Mouse (Mus musculus): ENCODE data around the gene Slc35e4.

DNA sequence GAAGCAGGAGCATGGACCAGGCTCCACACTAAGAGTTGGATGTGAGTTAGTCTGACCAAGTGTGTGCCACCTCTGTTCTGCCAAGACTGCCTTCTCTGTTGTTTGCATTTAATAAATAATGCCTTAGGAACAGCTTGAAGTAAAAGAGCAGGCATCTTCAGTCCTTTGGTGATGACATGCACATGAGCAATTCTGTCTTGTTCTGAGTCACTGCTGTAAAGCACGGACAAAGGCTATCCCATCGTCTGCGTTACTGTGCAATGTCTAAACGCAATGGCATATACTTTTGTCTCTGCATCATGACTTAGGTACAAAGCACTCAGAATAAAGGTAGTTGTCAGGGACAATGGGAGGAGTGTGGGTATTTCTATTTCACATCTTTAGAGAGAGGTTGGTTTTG is 54.7 kb downstream of the Slc35e4 start:
- no peak for TF ChIP-seq MYOG (IDR thresholded peaks at IDR 0.05; ENCODE audit: control insufficient read depth in 1 of 3, insufficient read depth in 1 of 3, insufficient read length in 2 of 3, low read depth in 2 of 3)
- TF ChIP-seq TCF12 (IDR thresholded peaks at IDR 0.05; ENCODE audit: insufficient read depth, poor library complexity, severe bottlenecking): no peak
- TF ChIP-seq MAX (IDR thresholded peaks at IDR 0.05; ENCODE audit: low read depth): no peak
- TF ChIP-seq E2F4 (IDR thresholded peaks at IDR 0.05; ENCODE audit: insufficient read depth): no peak
- no peak for TF ChIP-seq CEBPB (IDR thresholded peaks at IDR 0.05; ENCODE audit: insufficient read depth, poor library complexity, severe bottlenecking)
- no peak for TF ChIP-seq POLR2A (IDR thresholded peaks at IDR 0.05; ENCODE audit: insufficient read length, low read depth)
- no peak for TF ChIP-seq USF1 (IDR thresholded peaks at IDR 0.05; ENCODE audit: low read depth)
- TF ChIP-seq POLR2AphosphoS2 (IDR thresholded peaks at IDR 0.05; ENCODE audit: insufficient read length, low read depth): no peak
- no peak for TF ChIP-seq SRF (IDR thresholded peaks at IDR 0.05; ENCODE audit: control insufficient read depth, insufficient read length, low read depth)
- no peak for TF ChIP-seq REST (IDR thresholded peaks at IDR 0.05; ENCODE audit: insufficient read depth, insufficient read length)
- no peak for TF ChIP-seq MYOD1 (IDR thresholded peaks at IDR 0.05; ENCODE audit: control insufficient read depth in 1 of 3, insufficient read length in 2 of 3, low read depth in 2 of 3)
- TF ChIP-seq TCF3 (IDR thresholded peaks at IDR 0.05; ENCODE audit: insufficient read length, low read depth): no peak

Measured in myocyte (in vitro differentiated cells).